Mouse (Mus musculus): Measurements from ENCODE around the gene Vav2.

The Vav2 gene

GRCm38 (mm10) chr2:27327076-27327475 lies 99.8 kb downstream of the Vav2 start:
- ChIA-PET POLR2A (interaction anchor here in 1 of 4 experiments (0.9 to 1.7 kb wide), 2 partner anchors 10 to 187 kb away, joined by 3 to 4 read pairs; no protein-coding TSS in a partner anchor), CTCF (interaction anchor here in 2 of 4 experiments (0.6 to 1.4 kb wide), 2 partner anchors 101 to 489 kb away, joined by 3 to 4 read pairs; no protein-coding TSS in a partner anchor)

GRCm38 (mm10) chr2:27326357-27326756 lies 100.5 kb downstream of the Vav2 start:
- ChIA-PET POLR2A (interaction anchor here in 2 of 4 experiments (0.6 to 1.7 kb wide), 3 partner anchors 11 to 169 kb away, joined by 3 to 4 read pairs (median 4); no protein-coding TSS in a partner anchor), CTCF (interaction anchor here in 1 of 4 experiments (1.4 kb wide), 1 partner anchor 101 kb away, joined by 3 read pairs; no protein-coding TSS in a partner anchor)

- ChIA-PET POLR2A (interaction anchor here in 3 of 4 experiments (0.6 to 0.9 kb wide), 3 partner anchors 9 to 28 kb away, joined by 3 to 7 read pairs (median 4); no protein-coding TSS in a partner anchor), CTCF (interaction anchor here in 1 of 4 experiments (0.9 kb wide), 1 partner anchor 35 kb away, joined by 6 read pairs; no protein-coding TSS in a partner anchor)
Measured at GRCm38 (mm10) chr2:27324690-27325089, 102.1 kb downstream of the Vav2 start.

- ChIA-PET POLR2A (interaction anchor here in 2 of 4 experiments (0.7 to 2.1 kb wide), 3 partner anchors 9 to 90 kb away, joined by 3 to 7 read pairs (median 3); no protein-coding TSS in a partner anchor), CTCF (interaction anchor here in 1 of 4 experiments (1.3 to 2.0 kb wide), 2 partner anchors 40 to 107 kb away, joined by 5 to 8 read pairs; no protein-coding TSS in a partner anchor)
Measured at GRCm38 (mm10) chr2:27321431-27321875, 105.4 kb downstream of the Vav2 start.

DNA sequence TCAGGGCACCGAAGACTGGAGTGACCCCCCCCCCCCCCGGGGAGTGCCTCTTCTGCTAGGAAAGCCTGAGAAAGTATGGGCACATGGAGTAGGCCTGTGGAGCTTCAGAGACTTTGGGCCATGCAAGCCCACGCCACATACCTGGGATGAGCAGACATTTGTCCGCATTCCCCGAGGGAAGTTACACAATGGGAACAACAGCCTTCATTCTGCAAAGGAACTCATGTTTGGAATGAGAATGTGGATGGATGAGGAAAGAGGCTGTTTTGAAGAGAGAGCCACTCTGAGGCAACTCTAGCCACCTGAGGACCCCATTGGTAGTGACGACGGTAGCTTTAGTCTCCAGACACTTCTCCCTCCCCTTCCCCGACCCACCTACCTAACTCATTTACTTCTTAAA lies 106.0 kb downstream of the Vav2 start:
- CTCF ChIA-PET: interaction anchor here in 3 of 4 experiments (0.6 to 2.0 kb wide), 4 partner anchors 14 to 433 kb away, joined by 4 to 10 read pairs (median 6); no protein-coding TSS in a partner anchor

DNA sequence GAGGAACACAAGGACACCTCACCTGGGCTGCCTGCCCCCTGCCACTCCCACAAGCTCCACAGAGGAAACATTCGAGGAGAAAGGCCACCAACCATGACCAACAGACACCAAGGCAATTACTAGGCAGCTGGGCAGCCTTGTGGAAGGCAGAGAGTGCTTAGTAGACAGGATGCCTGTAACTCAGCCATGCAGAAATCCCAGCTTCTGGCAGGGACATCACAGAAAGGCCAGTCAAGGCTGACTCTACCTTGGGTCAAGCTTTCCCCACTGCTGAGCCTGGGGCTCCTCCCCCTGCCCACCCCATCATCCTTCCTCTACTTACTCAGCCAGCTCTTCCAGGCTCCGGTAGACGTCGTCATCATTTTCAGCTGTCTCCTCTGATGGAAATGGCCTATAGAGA lies 108.2 kb downstream of the Vav2 start:
- ChIA-PET CTCF (no interaction called here), POLR2A (no interaction called here)

More for the DNA sequence above, 106.0 kb downstream of the Vav2 start:
- POLR2A ChIA-PET: interaction anchor here in 3 of 4 experiments (0.7 to 2.1 kb wide), 6 partner anchors 10 to 258 kb away, joined by 3 to 7 read pairs (median 4); no protein-coding TSS in a partner anchor

DNA sequence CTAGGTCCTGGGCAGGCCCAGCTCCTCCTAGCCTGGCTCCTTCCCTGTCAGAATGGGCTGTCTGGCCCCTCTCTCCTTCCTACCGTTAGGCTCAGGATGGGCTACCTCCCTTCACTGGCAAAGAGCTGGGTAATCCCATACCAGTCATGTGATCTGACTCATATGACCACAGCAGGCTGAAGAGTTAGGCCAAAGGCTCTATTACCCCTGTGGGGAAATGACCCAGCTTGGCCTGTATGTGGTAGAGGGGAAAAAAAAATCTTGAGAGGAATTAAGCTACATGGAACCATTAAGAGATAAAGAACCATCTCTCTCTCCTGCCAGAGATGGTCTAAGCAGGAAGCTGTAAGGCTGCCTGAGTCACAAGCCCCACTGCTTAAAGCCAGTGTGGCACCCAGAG lies 108.6 kb downstream of the Vav2 start:
- POLR2A ChIA-PET: no interaction called here

DNA sequence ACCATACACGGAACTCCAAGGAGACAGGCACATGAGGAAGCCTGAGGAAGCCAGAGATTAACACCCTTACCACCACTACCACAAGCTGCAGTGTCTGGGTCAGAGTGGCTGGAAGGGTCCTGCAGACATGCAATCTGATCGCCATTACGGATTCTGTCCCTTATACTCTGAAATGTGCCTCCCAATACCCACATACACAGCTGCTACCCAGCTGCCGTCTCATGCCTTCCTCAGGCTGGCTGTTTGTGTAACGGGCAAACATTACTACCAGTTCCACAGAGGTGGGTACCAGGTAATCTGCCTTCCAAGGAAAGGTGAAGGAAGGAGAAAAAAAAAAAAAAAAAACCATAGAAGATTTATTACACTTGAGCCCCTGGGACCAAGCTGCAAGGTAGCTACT lies 110.7 kb downstream of the Vav2 start:
- ChIA-PET CTCF (interaction anchor here in 1 of 4 experiments (0.6 kb wide), 1 partner anchor 709 kb away, joined by 7 read pairs; no protein-coding TSS in a partner anchor), POLR2A (interaction anchor here in 2 of 4 experiments (0.7 to 1.4 kb wide), 3 partner anchors 22 to 112 kb away, joined by 4 to 5 read pairs (median 5); no protein-coding TSS in a partner anchor)

More for the DNA sequence above, 108.6 kb downstream of the Vav2 start:
- CTCF ChIA-PET: no interaction called here

- ChIA-PET POLR2A (interaction anchor here in 1 of 4 experiments (1.4 kb wide), 1 partner anchor 10 kb away, joined by 3 read pairs; no protein-coding TSS in a partner anchor), CTCF (interaction anchor here in 1 of 4 experiments (0.6 kb wide), 1 partner anchor 133 kb away, joined by 3 read pairs; no protein-coding TSS in a partner anchor)
Measured at GRCm38 (mm10) chr2:27314269-27314668, 112.6 kb downstream of the Vav2 start.

- ChIA-PET POLR2A (interaction anchor here in 1 of 4 experiments (1.5 kb wide), 1 partner anchor 99 kb away, joined by 5 read pairs; no protein-coding TSS in a partner anchor), CTCF (no interaction called here)
Measured at GRCm38 (mm10) chr2:27312500-27312899, 114.3 kb downstream of the Vav2 start.

DNA sequence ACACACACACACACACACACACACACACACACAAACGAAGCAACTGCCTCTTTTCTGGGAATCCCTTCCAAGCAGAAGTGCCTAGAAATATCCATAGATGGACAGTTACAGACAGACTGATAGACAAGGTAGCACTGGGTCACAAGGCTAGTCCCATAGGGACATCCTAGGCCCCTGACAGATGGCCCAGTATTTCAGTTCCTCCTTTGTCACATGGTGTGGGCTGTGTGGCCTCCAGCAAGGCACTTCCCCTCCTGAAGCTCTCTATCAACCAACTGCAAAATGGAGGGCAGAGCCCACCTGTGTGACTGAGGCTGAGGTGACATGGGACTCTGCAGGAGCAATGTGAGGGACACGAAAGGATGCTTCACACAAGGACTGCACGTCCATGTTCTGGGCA lies 115.2 kb downstream of the Vav2 start:
- CTCF ChIA-PET: interaction anchor here in 1 of 4 experiments (0.7 kb wide), 1 partner anchor 405 kb away, joined by 3 read pairs; no protein-coding TSS in a partner anchor
- POLR2A ChIA-PET: interaction anchor here in 1 of 4 experiments (1.5 kb wide), 1 partner anchor 100 kb away, joined by 5 read pairs; no protein-coding TSS in a partner anchor

- POLR2A ChIA-PET: interaction anchor here in 1 of 4 experiments (0.6 to 1.5 kb wide), 2 partner anchors 101 to 258 kb away, joined by 3 to 5 read pairs; no protein-coding TSS in a partner anchor
Measured at GRCm38 (mm10) chr2:27310908-27311307, 115.9 kb downstream of the Vav2 start.

GRCm38 (mm10) chr2:27310221-27310620 lies 116.6 kb downstream of the Vav2 start:
- POLR2A ChIA-PET: interaction anchor here in 1 of 4 experiments (0.8 kb wide), 1 partner anchor 206 kb away, joined by 6 read pairs; no protein-coding TSS in a partner anchor

More at GRCm38 (mm10) chr2:27310908-27311307, 115.9 kb downstream of the Vav2 start:
- CTCF ChIA-PET: interaction anchor here in 1 of 4 experiments (0.7 kb wide), 2 partner anchors 101 to 404 kb away, joined by 3 to 4 read pairs; no protein-coding TSS in a partner anchor

GRCm38 (mm10) chr2:27306628-27307027 lies 120.2 kb downstream of the Vav2 start:
- CTCF ChIA-PET: interaction anchor here in 1 of 4 experiments (0.6 kb wide), 2 partner anchors 127 to 278 kb away, joined by 3 to 4 read pairs; no protein-coding TSS in a partner anchor
- POLR2A ChIA-PET: interaction anchor here in 1 of 4 experiments (0.6 kb wide), 1 partner anchor 155 kb away, joined by 5 read pairs; no protein-coding TSS in a partner anchor

More at GRCm38 (mm10) chr2:27310221-27310620, 116.6 kb downstream of the Vav2 start:
- CTCF ChIA-PET: no interaction called here

GRCm38 (mm10) chr2:27304741-27305140 lies 122.1 kb downstream of the Vav2 start:
- ChIA-PET POLR2A (interaction anchor here in 1 of 4 experiments (1.2 kb wide), 1 partner anchor 9 kb away, joined by 3 read pairs; no protein-coding TSS in a partner anchor), CTCF (interaction anchor here in 2 of 4 experiments (1.0 to 1.1 kb wide), 2 partner anchors 24 to 124 kb away, joined by 3 read pairs; no protein-coding TSS in a partner anchor)

- ChIA-PET CTCF (no interaction called here), POLR2A (interaction anchor here in 1 of 4 experiments (1.2 kb wide), 1 partner anchor 10 kb away, joined by 3 read pairs; no protein-coding TSS in a partner anchor)
Measured at GRCm38 (mm10) chr2:27304074-27304473, 122.8 kb downstream of the Vav2 start.

DNA sequence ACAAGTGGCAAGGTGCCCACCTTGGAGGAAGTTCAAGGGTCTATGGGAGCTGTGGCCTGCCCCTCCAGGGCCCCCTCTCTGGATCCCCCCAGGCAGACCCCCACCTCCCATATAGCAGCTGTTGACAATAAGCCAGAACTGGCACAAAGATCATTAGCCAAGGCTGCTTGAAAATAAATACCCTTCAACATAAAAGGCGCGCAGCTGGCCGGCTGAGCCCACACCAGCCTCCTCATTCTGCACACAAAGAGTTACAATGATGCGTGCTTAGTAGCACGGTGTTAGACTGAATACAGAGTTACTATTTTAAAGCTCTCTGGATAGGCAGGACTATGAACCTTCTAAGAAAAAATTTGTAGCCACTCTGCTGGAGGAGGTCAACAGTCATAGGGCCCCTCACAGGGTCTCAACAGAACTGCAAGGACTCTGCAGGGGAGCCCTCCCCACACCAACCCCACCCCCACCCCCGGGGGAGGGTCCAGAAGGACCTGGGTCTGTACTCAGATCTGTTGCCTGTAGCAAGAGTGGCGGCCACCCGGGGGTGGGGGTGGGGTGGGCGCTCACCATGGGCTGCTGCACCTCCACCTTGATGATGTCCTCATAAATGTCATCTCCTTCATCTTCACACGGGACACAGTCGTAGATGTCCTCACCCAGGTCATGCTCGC lies 125.3 kb downstream of the Vav2 start:
- ChIA-PET POLR2A (interaction anchor here in 1 of 4 experiments (0.5 to 1.3 kb wide), 2 partner anchors 12 to 102 kb away, joined by 3 to 4 read pairs; no protein-coding TSS in a partner anchor), CTCF (interaction anchor here in 2 of 4 experiments (1.0 to 2.8 kb wide), 3 partner anchors 13 to 126 kb away, joined by 3 to 9 read pairs (median 5); no protein-coding TSS in a partner anchor)

All from embryonic stem cell, embryonic (primary cell).